Mouse (Mus musculus): ENCODE data around the gene Vamp2. TPM values are rescaled to one million over a fixed set of nuclear protein-coding genes. Genes with fewer than 3 reads are reported as not detected.

Vamp2 gene
- polyA plus RNA-seq, 1 experiment from 2014 or later = 66.7 TPM

GRCm38 (mm10) chr11:69059975-69060411 lies 28.3 kb upstream of the Vamp2 start:
- Histone ChIP-seq H3K9me3 (replicated peaks; ENCODE audit: low read length) (no peaks in the 10 kb centered on the region), H3K27me3 (ENCODE audit: insufficient read depth, low read length) (no peaks in the 10 kb centered on the region), H3K4me3 (replicated peaks; ENCODE audit: low read depth, low read length) (peak overlapping the region; percentile 82), H3K4me2 (ENCODE audit: low read length) (peak overlapping the region; percentile 96), H3K36me3 (ENCODE audit: insufficient read depth, low read length) (no peaks in the 10 kb centered on the region), H3K27ac (peak overlapping the region; percentile 96), H3K9ac (ENCODE audit: low read depth, low read length) (peak overlapping the region; percentile 94), H3K4me1 (replicated peaks; ENCODE audit: insufficient read depth, low read length) (peaks cover 25% of the 10 kb centered on the region)
- ATAC-seq (replicated peaks; ENCODE audit: low FRiP score, low read depth) (peak; percentile 11), DNase-seq (ENCODE audit: low spot score) (no peak)
- TF ChIP-seq CTCF (IDR thresholded peaks at IDR 0.05; ENCODE audit: low read depth) = no peak
- under 1% methylated on average over 44 of the region's 49 CpGs for WGBS

GRCm38 (mm10) chr11:69060448-69061254 lies 27.6 kb upstream of the Vamp2 start:
- H3K27ac ChIP-seq = peak overlapping the region; percentile 96
- no peak; the same call in 1 of the 2 replicates for ATAC-seq (replicated peaks; ENCODE audit: low FRiP score, low read depth)
- H3K4me2 ChIP-seq (ENCODE audit: low read length) = peak overlapping the region; percentile 96
- no peak for DNase-seq (ENCODE audit: low spot score)
- no peaks in the 10 kb centered on the region for H3K27me3 ChIP-seq (ENCODE audit: insufficient read depth, low read length)
- WGBS = 1% methylated on average over 40 of the region's 40 CpGs
- peak overlapping the region; percentile 94 for H3K9ac ChIP-seq (ENCODE audit: low read depth, low read length)
- H3K4me1 ChIP-seq (replicated peaks; ENCODE audit: insufficient read depth, low read length) = peaks cover 25% of the 10 kb centered on the region
- TF ChIP-seq CTCF (IDR thresholded peaks at IDR 0.05; ENCODE audit: low read depth) = no peak
- H3K36me3 ChIP-seq (ENCODE audit: insufficient read depth, low read length) = no peaks in the 10 kb centered on the region
- peak overlapping the region; percentile 82 for H3K4me3 ChIP-seq (replicated peaks; ENCODE audit: low read depth, low read length)
- H3K9me3 ChIP-seq (replicated peaks; ENCODE audit: low read length) = no peaks in the 10 kb centered on the region

GRCm38 (mm10) chr11:69061255-69061912 lies 26.9 kb upstream of the Vamp2 start:
- ATAC-seq (replicated peaks; ENCODE audit: low FRiP score, low read depth) (no peak), DNase-seq (ENCODE audit: low spot score) (no peak)
- H3K9ac ChIP-seq (ENCODE audit: low read depth, low read length) = peak overlapping the region; percentile 94; the same call in 1 of the 2 replicates
- H3K27ac ChIP-seq = peak overlapping the region; percentile 96
- no peaks in the 10 kb centered on the region for H3K9me3 ChIP-seq (replicated peaks; ENCODE audit: low read length)
- H3K4me2 ChIP-seq (ENCODE audit: low read length) = peak overlapping the region; percentile 96
- H3K4me1 ChIP-seq (replicated peaks; ENCODE audit: insufficient read depth, low read length) = peaks cover 30% of the 10 kb centered on the region
- peak overlapping the region; percentile 82 for H3K4me3 ChIP-seq (replicated peaks; ENCODE audit: low read depth, low read length)
- 13% methylated on average over 17 of the region's 17 CpGs for WGBS
- no peaks in the 10 kb centered on the region for H3K27me3 ChIP-seq (ENCODE audit: insufficient read depth, low read length)
- H3K36me3 ChIP-seq (ENCODE audit: insufficient read depth, low read length) = no peaks in the 10 kb centered on the region
- TF ChIP-seq CTCF (IDR thresholded peaks at IDR 0.05; ENCODE audit: low read depth) = no peak

GRCm38 (mm10) chr11:69062194-69062760 lies 26.0 kb upstream of the Vamp2 start:
- peak overlapping the region; percentile 58 for H3K4me2 ChIP-seq (ENCODE audit: low read length)
- ATAC-seq (replicated peaks; ENCODE audit: low FRiP score, low read depth) (no peak), DNase-seq (ENCODE audit: low spot score) (peak; percentile 77)
- H3K27ac ChIP-seq = peak overlapping the region; percentile 63; the same call in 1 of the 2 replicates
- H3K36me3 ChIP-seq (ENCODE audit: insufficient read depth, low read length) = no peaks in the 10 kb centered on the region
- H3K4me1 ChIP-seq (replicated peaks; ENCODE audit: insufficient read depth, low read length) = peaks cover 34% of the 10 kb centered on the region
- no peaks in the 10 kb centered on the region for H3K27me3 ChIP-seq (ENCODE audit: insufficient read depth, low read length)
- no peak for TF ChIP-seq CTCF (IDR thresholded peaks at IDR 0.05; ENCODE audit: low read depth)
- peak overlapping the region; percentile 33 for H3K4me3 ChIP-seq (replicated peaks; ENCODE audit: low read depth, low read length)
- no peaks in the 10 kb centered on the region for H3K9me3 ChIP-seq (replicated peaks; ENCODE audit: low read length)
- under 1% methylated on average over 17 of the region's 17 CpGs for WGBS
- H3K9ac ChIP-seq (ENCODE audit: low read depth, low read length) = no peak overlapping the region

GRCm38 (mm10) chr11:69062761-69063224 lies 25.5 kb upstream of the Vamp2 start:
- peak; percentile 87 for DNase-seq (ENCODE audit: low spot score)
- H3K9me3 ChIP-seq (replicated peaks; ENCODE audit: low read length) = no peaks in the 10 kb centered on the region
- H3K9ac ChIP-seq (ENCODE audit: low read depth, low read length) = peak overlapping the region; percentile 57
- peak overlapping the region; percentile 56 for H3K4me3 ChIP-seq (replicated peaks; ENCODE audit: low read depth, low read length)
- under 1% methylated on average over 19 of the region's 19 CpGs for WGBS
- TF ChIP-seq CTCF (IDR thresholded peaks at IDR 0.05; ENCODE audit: low read depth) = no peak
- peak overlapping the region; percentile 58 for H3K4me2 ChIP-seq (ENCODE audit: low read length)
- no peak; the same call in 1 of the 2 replicates for ATAC-seq (replicated peaks; ENCODE audit: low FRiP score, low read depth)
- H3K27me3 ChIP-seq (ENCODE audit: insufficient read depth, low read length) = no peaks in the 10 kb centered on the region
- H3K4me1 ChIP-seq (replicated peaks; ENCODE audit: insufficient read depth, low read length) = peaks cover 33% of the 10 kb centered on the region
- H3K36me3 ChIP-seq (ENCODE audit: insufficient read depth, low read length) = no peaks in the 10 kb centered on the region
- H3K27ac ChIP-seq = peak overlapping the region; percentile 92

Data from kidney, postnatal 0 days (tissue).